Mouse (Mus musculus) kidney, embryonic 16.5 days (tissue): Measurements from ENCODE around the gene Icos. TPM values are rescaled to one million over a fixed set of nuclear protein-coding genes. Genes with fewer than 3 reads are reported as not detected.

Experiments
- ATAC-seq: fragments of 200-750 bp; cut with Nextera tagmentation; 2 replicates; pipeline ENCODE4 v1.8.0; 2017; ENCODE audit warnings: moderate TSS enrichment; ENCODE audit not compliant: low FRiP score, low TSS enrichment
- H3K27ac ChIP-seq: fragments of 300-500 bp; sonication (generic); 2 replicates; pipeline ENCODE4 v1.5.1; 2014; ENCODE audit warnings: low read length
- H3K27me3 ChIP-seq: fragments of 300-500 bp; sonication (generic); 2 replicates; pipeline ENCODE4 v1.6.1; 2014; ENCODE audit warnings: low read length, control low read depth, mixed read lengths; ENCODE audit not compliant: insufficient read depth
- H3K36me3 ChIP-seq: fragments of 300-500 bp; sonication (generic); 2 replicates; pipeline ENCODE4 v1.6.1; 2014; ENCODE audit warnings: low read length, control low read depth, mixed read lengths; ENCODE audit not compliant: insufficient read depth
- H3K4me1 ChIP-seq: fragments of 300-500 bp; sonication (generic); 2 replicates; pipeline ENCODE4 v1.6.1; 2014; ENCODE audit warnings: low read length, control low read depth, mixed read lengths; ENCODE audit not compliant: insufficient read depth
- H3K4me2 ChIP-seq: fragments of 300-500 bp; sonication (generic); replicated peaks from 2 replicates; pipeline ENCODE4 v1.6.1; 2014; ENCODE audit warnings: low read depth, low read length
- H3K4me3 ChIP-seq: fragments of 300-500 bp; sonication (generic); 2 replicates; pipeline ENCODE4 v1.5.1; 2014; ENCODE audit warnings: mild to moderate bottlenecking, low read length
- H3K9ac ChIP-seq: fragments of 300-500 bp; sonication (generic); replicated peaks from 2 replicates; pipeline ENCODE4 v1.6.1; 2014; ENCODE audit warnings: low read length
- H3K9me3 ChIP-seq: fragments of 300-500 bp; sonication (generic); 2 replicates; pipeline ENCODE4 v1.6.1; 2016; ENCODE audit warnings: low read length, control low read depth
- WGBS: fragments of 180-500 bp; shearing (Covaris S2); extraction: QIAGEN DNeasy Blood & Tissue Kit; methylation state at CpG from one replicate; pipeline ENCODE4 v1.1.7; 2014; 5-methylcytosine and 5-hydroxymethylcytosine counted together
- polyA plus RNA-seq: library from polyadenylated mRNA; unstranded; fragments of >200 nt; fragmentation: Nextera tagmentation; extraction: Ambion mirVana; gene quantifications from 2 replicates; pipeline ENCODE4 v1.2.1, GENCODE M21; 2015

Icos gene
- polyA plus RNA-seq, 1 experiment from 2014 or later = 0.07 TPM

GRCm38 (mm10) chr1:61016578-61017118 is 38.9 kb downstream of the Icos start:
- ATAC-seq = no peak
- no peak overlapping the region for H3K4me2 ChIP-seq
- no peak overlapping the region for H3K4me3 ChIP-seq
- H3K4me1 ChIP-seq = no peaks in the 10 kb centered on the region
- H3K9me3 ChIP-seq = no peaks in the 10 kb centered on the region
- H3K27ac ChIP-seq = no peak overlapping the region
- no peaks in the 10 kb centered on the region for H3K27me3 ChIP-seq
- no peaks in the 10 kb centered on the region for H3K36me3 ChIP-seq
- H3K9ac ChIP-seq = no peak overlapping the region
- WGBS = 46% methylated on average over 1 of the region's 1 CpGs

DNA sequence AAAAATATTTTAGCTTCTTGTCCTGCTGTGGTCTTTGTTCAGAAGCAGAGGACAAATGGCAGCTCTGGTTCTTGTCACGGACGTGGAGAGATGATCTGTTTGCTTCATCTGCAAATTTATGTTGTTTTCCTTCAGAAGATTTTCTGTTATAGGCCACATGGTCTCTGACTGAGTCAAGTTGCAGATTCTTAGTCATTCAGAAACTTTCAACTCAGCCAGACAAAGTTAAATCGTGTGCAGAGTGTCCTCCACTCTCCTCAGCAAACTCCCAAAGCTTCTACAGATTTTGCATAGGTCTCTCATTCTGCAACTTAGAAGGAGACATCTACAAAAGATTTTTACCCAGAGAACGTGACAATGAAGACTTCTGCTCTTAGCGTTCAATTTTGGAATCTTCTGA is 49.0 kb downstream of the Icos start:
- Histone ChIP-seq H3K9ac (no peak overlapping the region), H3K9me3 (no peaks in the 10 kb centered on the region), H3K27me3 (no peaks in the 10 kb centered on the region), H3K4me2 (no peak overlapping the region), H3K4me3 (no peak overlapping the region), H3K36me3 (no peaks in the 10 kb centered on the region), H3K4me1 (no peaks in the 10 kb centered on the region), H3K27ac (no peak overlapping the region)
- no peak for ATAC-seq
- WGBS = 63% methylated on average over 5 of the region's 5 CpGs

- H3K36me3 ChIP-seq = no peaks in the 10 kb centered on the region
- H3K4me1 ChIP-seq = no peaks in the 10 kb centered on the region
- no peaks in the 10 kb centered on the region for H3K27me3 ChIP-seq
- H3K9me3 ChIP-seq = no peaks in the 10 kb centered on the region
- no peak overlapping the region for H3K4me3 ChIP-seq
- ATAC-seq = no peak
- H3K9ac ChIP-seq = no peak overlapping the region
- H3K4me2 ChIP-seq = no peak overlapping the region
- 95% methylated on average over 3 of the region's 3 CpGs for WGBS
- no peak overlapping the region for H3K27ac ChIP-seq
Observed at GRCm38 (mm10) chr1:61027519-61027918, 49.8 kb downstream of the Icos start.

GRCm38 (mm10) chr1:61029919-61030318 is 52.2 kb downstream of the Icos start:
- Histone ChIP-seq H3K27ac (no peak overlapping the region), H3K27me3 (no peaks in the 10 kb centered on the region), H3K9me3 (no peaks in the 10 kb centered on the region), H3K9ac (no peak overlapping the region), H3K4me2 (no peak overlapping the region), H3K4me3 (no peak overlapping the region), H3K36me3 (no peaks in the 10 kb centered on the region), H3K4me1 (no peaks in the 10 kb centered on the region)
- ATAC-seq = no peak
- WGBS = 30% methylated on average over 1 of the region's 1 CpGs

GRCm38 (mm10) chr1:61030532-61030931 is 52.8 kb downstream of the Icos start:
- no peak overlapping the region for H3K4me2 ChIP-seq
- no peaks in the 10 kb centered on the region for H3K36me3 ChIP-seq
- H3K9me3 ChIP-seq = no peaks in the 10 kb centered on the region
- H3K4me3 ChIP-seq = no peak overlapping the region
- no peak overlapping the region for H3K27ac ChIP-seq
- no peak for ATAC-seq
- no peaks in the 10 kb centered on the region for H3K27me3 ChIP-seq
- no peak overlapping the region for H3K9ac ChIP-seq
- H3K4me1 ChIP-seq = no peaks in the 10 kb centered on the region

DNA sequence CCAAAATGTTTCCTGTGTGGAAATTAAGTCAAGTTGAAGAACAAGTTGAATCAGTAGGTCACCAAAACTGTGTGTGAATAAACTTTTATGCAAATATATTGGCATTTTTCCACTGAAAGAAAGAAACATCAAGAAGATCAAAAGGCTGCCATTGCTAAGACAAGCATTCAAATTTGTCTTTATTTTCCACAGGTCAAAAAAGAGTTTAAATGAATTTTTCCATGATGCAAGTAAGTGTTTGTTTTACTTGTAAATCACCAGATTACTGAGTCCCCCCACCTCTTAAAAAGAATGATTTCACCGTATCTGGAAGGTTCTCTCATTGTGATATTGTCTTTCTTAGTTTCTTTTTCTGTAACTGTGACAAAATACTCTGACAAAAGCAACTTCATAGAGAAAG is 57.5 kb downstream of the Icos start:
- Histone ChIP-seq H3K27me3 (no peaks in the 10 kb centered on the region), H3K27ac (no peak overlapping the region), H3K9me3 (no peaks in the 10 kb centered on the region), H3K36me3 (no peaks in the 10 kb centered on the region), H3K9ac (no peak overlapping the region), H3K4me3 (no peak overlapping the region), H3K4me2 (no peak overlapping the region), H3K4me1 (no peaks in the 10 kb centered on the region)
- no peak for ATAC-seq
- WGBS = 72% methylated on average over 1 of the region's 1 CpGs

DNA sequence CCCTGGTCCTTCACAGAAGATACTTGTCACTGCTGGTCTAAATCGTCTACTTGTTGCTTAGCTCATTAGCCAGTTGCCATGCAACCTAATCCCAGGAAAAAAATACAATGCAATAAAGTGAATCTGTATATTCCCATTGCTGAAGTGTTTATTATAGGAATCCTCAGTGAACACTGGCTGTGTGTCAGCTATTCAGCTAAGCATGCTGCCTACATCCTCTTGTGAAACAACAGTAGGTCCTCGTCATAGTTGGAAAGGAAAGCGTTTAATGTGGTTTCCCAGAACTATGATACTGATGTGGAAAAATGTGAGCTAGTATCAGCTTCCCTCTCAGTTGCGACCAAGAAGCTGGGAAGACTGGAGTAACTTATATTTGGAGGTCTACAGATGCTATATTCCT is 60.5 kb downstream of the Icos start:
- Histone ChIP-seq H3K4me1 (no peaks in the 10 kb centered on the region), H3K27ac (no peak overlapping the region), H3K9ac (no peak overlapping the region), H3K36me3 (no peaks in the 10 kb centered on the region), H3K4me3 (no peak overlapping the region), H3K4me2 (no peak overlapping the region), H3K27me3 (no peaks in the 10 kb centered on the region), H3K9me3 (no peaks in the 10 kb centered on the region)
- no peak for ATAC-seq
- WGBS = 66% methylated on average over 4 of the region's 4 CpGs

GRCm38 (mm10) chr1:61039310-61039709 is 61.6 kb downstream of the Icos start:
- no peaks in the 10 kb centered on the region for H3K9me3 ChIP-seq
- H3K36me3 ChIP-seq = no peaks in the 10 kb centered on the region
- H3K4me3 ChIP-seq = no peak overlapping the region
- no peak for ATAC-seq
- 84% methylated on average over 4 of the region's 4 CpGs for WGBS
- H3K9ac ChIP-seq = no peak overlapping the region
- no peaks in the 10 kb centered on the region for H3K27me3 ChIP-seq
- H3K4me2 ChIP-seq = no peak overlapping the region
- H3K27ac ChIP-seq = no peak overlapping the region
- no peaks in the 10 kb centered on the region for H3K4me1 ChIP-seq

DNA sequence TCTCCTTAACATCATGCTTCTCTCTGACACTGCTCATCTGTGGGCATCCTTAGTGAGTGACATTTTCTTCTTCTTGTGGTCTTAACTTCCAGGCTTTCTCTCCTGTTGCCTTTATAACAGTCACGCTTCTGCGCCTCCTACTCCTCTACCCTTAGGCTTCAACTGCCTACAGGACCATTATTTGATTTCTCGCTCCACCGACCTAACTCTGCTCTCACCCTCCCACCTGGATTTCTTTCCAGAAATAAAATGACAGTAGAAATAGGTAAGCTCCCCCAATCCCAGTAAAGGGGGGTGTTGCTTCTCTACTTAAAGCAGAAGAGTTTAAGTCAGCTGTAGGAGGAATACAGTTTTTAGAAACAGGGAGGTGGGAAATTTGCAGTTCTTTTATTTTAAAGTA is 62.7 kb downstream of the Icos start:
- Histone ChIP-seq H3K4me3 (no peak overlapping the region), H3K4me1 (no peaks in the 10 kb centered on the region), H3K36me3 (no peaks in the 10 kb centered on the region), H3K27me3 (no peaks in the 10 kb centered on the region), H3K4me2 (no peak overlapping the region), H3K9me3 (no peaks in the 10 kb centered on the region), H3K9ac (no peak overlapping the region), H3K27ac (no peak overlapping the region)
- 59% methylated on average over 4 of the region's 4 CpGs for WGBS
- no peak for ATAC-seq

GRCm38 (mm10) chr1:61042842-61043241 is 65.1 kb downstream of the Icos start:
- WGBS = 64% methylated on average over 2 of the region's 2 CpGs
- Histone ChIP-seq H3K36me3 (no peaks in the 10 kb centered on the region), H3K4me1 (no peaks in the 10 kb centered on the region), H3K9ac (no peak overlapping the region), H3K27me3 (no peaks in the 10 kb centered on the region), H3K9me3 (no peaks in the 10 kb centered on the region), H3K4me2 (no peak overlapping the region), H3K4me3 (no peak overlapping the region), H3K27ac (no peak overlapping the region)
- ATAC-seq = no peak
